In the genomic region with DNA sequence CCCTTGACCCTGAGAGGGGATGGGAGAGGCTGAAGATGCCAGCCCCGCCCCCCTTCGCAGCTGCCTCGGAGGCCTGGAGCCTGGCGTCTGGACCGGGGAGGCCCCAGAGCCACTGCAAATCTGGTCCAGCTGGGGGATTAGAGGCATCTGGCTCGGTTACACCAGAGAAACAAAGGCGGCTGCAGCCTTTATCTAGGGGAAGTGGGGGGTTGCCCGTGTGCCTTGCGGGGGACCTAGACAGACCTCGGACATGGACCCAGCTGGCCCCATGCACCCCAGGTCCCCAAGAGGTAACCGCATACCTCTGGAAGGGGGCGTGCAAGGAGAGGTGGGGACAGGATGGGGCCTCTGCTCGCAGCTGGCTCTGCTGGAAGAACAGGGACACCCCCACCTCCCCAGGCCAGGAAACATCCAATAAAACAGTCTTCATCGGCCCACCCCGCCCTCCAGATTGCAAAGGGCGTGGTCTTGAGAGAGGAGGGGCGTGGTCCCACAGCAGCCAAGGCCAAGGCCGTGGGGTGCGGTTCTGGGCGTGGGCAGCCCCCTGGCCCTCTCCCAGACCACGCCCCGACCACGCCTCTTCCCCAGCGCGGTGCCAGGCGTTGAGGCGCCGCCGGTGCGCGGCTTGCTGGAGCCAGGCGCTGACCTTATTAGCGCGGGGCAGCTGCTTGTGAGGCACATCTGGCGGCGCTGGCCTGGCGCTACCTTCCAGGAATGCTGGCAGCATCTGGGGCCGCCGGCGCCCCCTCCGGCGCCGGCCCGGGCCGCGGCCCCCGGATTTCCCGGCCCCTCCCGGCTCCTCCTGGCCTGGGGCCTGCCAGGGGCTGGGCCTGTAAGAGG, we compare ENCODE assay signal across 8 mouse cellular contexts. TPM values are rescaled to one million over a fixed set of nuclear protein-coding genes. Genes with fewer than 3 reads are reported as not detected.
DNase-seq lines count a peak whose midpoint lies in the region; ATAC-seq lines count a peak whose summit lies in the region.

No protein-coding gene starts in this region.

- peaks cover 73% of the 10 kb centered on the region for H3K27me3 ChIP-seq in forebrain, embryonic 10.5 days (ENCODE audit: poor library complexity, severe bottlenecking)

- WGBS in forebrain, embryonic 10.5 days = under 1% methylated on average over 49 of the region's 49 CpGs

- H3K36me3 ChIP-seq in forebrain, embryonic 10.5 days (replicated peaks) = no peaks in the 10 kb centered on the region

- ATAC-seq in megakaryocyte-erythroid progenitor cell, adult 5-6 weeks (replicated peaks; ENCODE audit: low FRiP score, low TSS enrichment, poor library complexity, severe bottlenecking) = peak; percentile 83

- intact Hi-C loops in heart, postnatal 14 days (cut with DNase I) = loop anchor here (2.0 kb wide), 1 partner anchor 97 kb away; no protein-coding TSS in a partner anchor

- DNase-seq in CD8-positive naive resting alpha-beta T cell, adult 2 months (ENCODE audit: low read depth in 2 of 2, low spot score in 2 of 2) = peak; percentile 20 to 41
- DNase-seq in adrenal gland, postnatal 10 days = peak; percentile 97
- DNase-seq in forebrain, embryonic 10.5 days (ENCODE audit: extremely low spot score, low spot score) = peak; percentile 91
- DNase-seq in heart, postnatal 14 days = peak; percentile 92 to 94
- peak; percentile 92 to 94 for DNase-seq in kidney, postnatal 4 days
- DNase-seq in spleen, adult 18-20 months = peak; percentile 70 to 75
- no peak for DNase-seq in frontal cortex, postnatal 14 days (ENCODE audit: low spot score in 2 of 2)

- no peaks in the 10 kb centered on the region for H3K9me3 ChIP-seq in forebrain, embryonic 10.5 days

- peak overlapping the region; percentile 91 for H3K27ac ChIP-seq in forebrain, embryonic 10.5 days

- peak overlapping the region; percentile 50 for H3K4me3 ChIP-seq in forebrain, embryonic 10.5 days

- H3K4me1 ChIP-seq in forebrain, embryonic 10.5 days = peaks cover 81% of the 10 kb centered on the region

RNA-seq across cellular contexts. Expression of a gene that starts 48.0 kb away (rescaled TPM):
- 10 to 100 TPM; 27.2 to 42.9 TPM for total RNA-seq in adrenal gland, postnatal 10 days (2021)
- polyA plus RNA-seq in forebrain, embryonic 10.5 days (2016; fragmentation: Nextera tagmentation; extraction: Ambion mirVana) = 11.1 and 12.0 TPM in 2 replicates
- total RNA-seq in heart, postnatal 14 days (2021) = 10 to 100 TPM; 29.0 to 33.1 TPM
- total RNA-seq in megakaryocyte-erythroid progenitor cell, adult 5-6 weeks (2014; fragmentation: Nextera tagmentation) = 80.6 and 84.3 TPM in 2 replicates
- 21.8 and 27.2 TPM in 2 replicates for total RNA-seq in megakaryocyte-erythroid progenitor cell, adult 5-6 weeks (2017)

Comparison
In these comparisons a context has a peak if more than half of its experiments do, and no peak if none do; other contexts are left out.
1. DNase-seq: peak in CD8-positive naive resting alpha-beta T cell, adult 2 months (2 of 2), adrenal gland, postnatal 10 days (single experiment), forebrain, embryonic 10.5 days (single experiment), heart, postnatal 14 days (2 of 2), kidney, postnatal 4 days (2 of 2) and spleen, adult 18-20 months (2 of 2); none in frontal cortex, postnatal 14 days (0 of 2).